Mouse (Mus musculus) midbrain, embryonic 12.5 days (tissue): ENCODE measurements around the gene Fam110a. TPM values are rescaled to one million over a fixed set of nuclear protein-coding genes. Genes with fewer than 3 reads are reported as not detected.

Experiments
- ATAC-seq: fragments of 200-750 bp; cut with Nextera tagmentation; 2 replicates; pipeline ENCODE4 v1.8.0; 2017; ENCODE audit warnings: low read depth, moderate TSS enrichment, moderate library complexity; ENCODE audit not compliant: low FRiP score
- H3K27ac ChIP-seq: fragments of 300-500 bp; sonication (generic); replicated peaks from 2 replicates; pipeline ENCODE4 v1.5.1; 2016; ENCODE audit warnings: mild to moderate bottlenecking
- H3K27me3 ChIP-seq: fragments of 300-500 bp; sonication (generic); 2 replicates; pipeline ENCODE4 v1.6.1; 2016; ENCODE audit warnings: mild to moderate bottlenecking
- H3K36me3 ChIP-seq: fragments of 300-500 bp; sonication (generic); 2 replicates; pipeline ENCODE4 v1.6.1; 2016
- H3K4me1 ChIP-seq: fragments of 300-500 bp; sonication (generic); 2 replicates; pipeline ENCODE4 v1.6.1; 2016
- H3K4me2 ChIP-seq: fragments of 300-500 bp; sonication (generic); replicated peaks from 2 replicates; pipeline ENCODE4 v1.6.1; 2016; ENCODE audit warnings: mild to moderate bottlenecking, moderate library complexity
- H3K4me3 ChIP-seq: fragments of 300-500 bp; sonication (generic); 2 replicates; pipeline ENCODE4 v1.5.1; 2016; ENCODE audit warnings: mild to moderate bottlenecking
- H3K9ac ChIP-seq: fragments of 300-500 bp; sonication (generic); replicated peaks from 2 replicates; pipeline ENCODE4 v1.6.1; 2016; ENCODE audit warnings: mild to moderate bottlenecking, moderate library complexity
- H3K9me3 ChIP-seq: fragments of 300-500 bp; sonication (generic); 2 replicates; pipeline ENCODE4 v1.6.1; 2016; ENCODE audit warnings: mild to moderate bottlenecking
- WGBS: fragments of 180-500 bp; shearing (Covaris S2); methylation state at CpG from one replicate; pipeline ENCODE4 v1.1.7; 2016; 5-methylcytosine and 5-hydroxymethylcytosine counted together
- polyA plus RNA-seq: library from polyadenylated mRNA; unstranded; fragments of >200 nt; fragmentation: Nextera tagmentation; extraction: Ambion mirVana; gene quantifications from 2 replicates; pipeline ENCODE4 v1.2.1, GENCODE M21; 2016

Gene Fam110a
- polyA plus RNA-seq, 1 experiment from 2014 or later, result 114 TPM

DNA sequence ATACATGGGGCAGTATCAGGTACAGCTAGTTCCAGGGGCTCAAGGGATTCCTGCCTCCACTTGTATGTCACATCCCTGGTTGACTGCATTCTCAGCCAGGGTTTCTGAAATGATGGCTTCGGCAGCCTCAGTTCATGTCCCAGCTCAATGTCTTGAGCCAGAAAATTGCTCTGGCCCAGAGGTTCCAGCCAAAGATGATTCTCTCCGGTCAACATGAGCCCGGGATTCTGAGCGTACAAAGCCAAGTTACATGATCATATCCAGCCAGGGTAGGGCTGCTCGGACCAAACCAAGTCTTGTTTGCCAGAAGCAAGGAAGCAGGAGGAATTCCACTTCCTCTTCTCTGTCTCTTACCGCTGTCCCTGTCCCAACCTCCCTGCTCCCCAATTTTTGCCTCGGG is 31.7 kb downstream of the Fam110a start:
- no peak overlapping the region for H3K4me2 ChIP-seq
- H3K27me3 ChIP-seq, result no peaks in the 10 kb centered on the region
- H3K9ac ChIP-seq, result no peak overlapping the region
- no peaks in the 10 kb centered on the region for H3K4me1 ChIP-seq
- no peak overlapping the region for H3K27ac ChIP-seq
- no peaks in the 10 kb centered on the region for H3K36me3 ChIP-seq
- WGBS, result 85% methylated on average over 7 of the region's 7 CpGs
- H3K4me3 ChIP-seq, result no peak overlapping the region
- no peak for ATAC-seq
- no peaks in the 10 kb centered on the region for H3K9me3 ChIP-seq

DNA sequence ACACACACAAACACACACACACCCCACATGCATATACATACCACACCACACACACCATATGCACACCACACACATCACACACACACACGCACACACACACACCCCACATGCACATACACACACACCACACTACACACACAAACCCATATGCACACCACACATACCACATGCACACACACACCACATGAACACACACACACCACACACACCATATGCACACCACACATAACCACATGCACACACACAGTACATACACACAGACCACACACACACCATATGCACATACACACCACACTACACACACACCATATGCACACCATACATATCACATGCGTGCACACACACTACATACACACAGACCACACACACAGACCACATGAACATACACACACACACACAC is 32.4 kb downstream of the Fam110a start:
- Histone ChIP-seq H3K4me1 (no peaks in the 10 kb centered on the region), H3K9ac (no peak overlapping the region), H3K27me3 (no peaks in the 10 kb centered on the region), H3K9me3 (no peaks in the 10 kb centered on the region), H3K4me3 (no peak overlapping the region), H3K4me2 (no peak overlapping the region), H3K27ac (no peak overlapping the region), H3K36me3 (no peaks in the 10 kb centered on the region)
- 92% methylated on average over 2 of the region's 2 CpGs for WGBS
- no peak for ATAC-seq

DNA sequence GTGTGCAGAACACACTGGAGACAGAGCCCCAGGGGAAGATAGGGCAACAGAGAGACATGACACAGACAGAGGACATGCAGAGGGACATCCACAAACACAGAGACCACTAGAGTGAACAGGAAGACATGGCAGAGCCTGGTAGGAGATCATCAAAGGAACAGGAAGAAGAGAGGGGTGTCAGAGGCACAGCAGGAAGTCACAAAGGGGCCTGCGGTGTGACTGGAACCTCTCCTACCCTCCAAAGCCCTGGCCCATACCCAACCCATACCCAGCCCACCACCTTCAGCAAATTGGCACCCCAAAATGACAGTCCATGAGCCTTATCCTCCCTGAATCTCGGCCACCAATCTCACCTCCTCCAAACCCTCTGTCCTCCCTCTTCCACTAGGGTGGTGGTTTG is 35.9 kb downstream of the Fam110a start:
- Histone ChIP-seq H3K4me1 (no peaks in the 10 kb centered on the region), H3K27ac (no peak overlapping the region), H3K36me3 (no peaks in the 10 kb centered on the region), H3K27me3 (no peaks in the 10 kb centered on the region), H3K4me3 (no peak overlapping the region), H3K4me2 (no peak overlapping the region), H3K9me3 (no peaks in the 10 kb centered on the region), H3K9ac (no peak overlapping the region)
- WGBS, result 63% methylated on average over 2 of the region's 2 CpGs
- no peak for ATAC-seq

DNA sequence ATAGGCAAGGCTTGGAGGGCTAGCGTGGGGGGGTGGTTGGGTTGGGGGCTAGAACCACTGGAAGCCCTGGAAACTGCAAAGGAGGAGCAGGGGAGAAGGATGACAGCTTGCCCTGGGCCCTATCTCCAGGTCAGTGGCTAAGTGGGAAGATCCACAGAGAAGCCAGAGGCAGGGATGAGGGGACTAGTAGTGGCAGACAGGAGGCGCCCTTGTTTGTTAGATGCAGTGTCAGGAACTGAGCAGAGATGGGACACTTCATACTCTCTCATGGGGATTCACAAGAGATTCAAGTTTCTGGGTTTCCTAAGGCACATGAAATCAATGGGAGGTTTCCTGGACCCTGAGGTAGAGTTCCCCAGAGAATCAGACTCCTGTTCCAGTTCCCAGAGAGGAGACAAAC is 38.8 kb downstream of the Fam110a start:
- no peak overlapping the region for H3K4me2 ChIP-seq

DNA sequence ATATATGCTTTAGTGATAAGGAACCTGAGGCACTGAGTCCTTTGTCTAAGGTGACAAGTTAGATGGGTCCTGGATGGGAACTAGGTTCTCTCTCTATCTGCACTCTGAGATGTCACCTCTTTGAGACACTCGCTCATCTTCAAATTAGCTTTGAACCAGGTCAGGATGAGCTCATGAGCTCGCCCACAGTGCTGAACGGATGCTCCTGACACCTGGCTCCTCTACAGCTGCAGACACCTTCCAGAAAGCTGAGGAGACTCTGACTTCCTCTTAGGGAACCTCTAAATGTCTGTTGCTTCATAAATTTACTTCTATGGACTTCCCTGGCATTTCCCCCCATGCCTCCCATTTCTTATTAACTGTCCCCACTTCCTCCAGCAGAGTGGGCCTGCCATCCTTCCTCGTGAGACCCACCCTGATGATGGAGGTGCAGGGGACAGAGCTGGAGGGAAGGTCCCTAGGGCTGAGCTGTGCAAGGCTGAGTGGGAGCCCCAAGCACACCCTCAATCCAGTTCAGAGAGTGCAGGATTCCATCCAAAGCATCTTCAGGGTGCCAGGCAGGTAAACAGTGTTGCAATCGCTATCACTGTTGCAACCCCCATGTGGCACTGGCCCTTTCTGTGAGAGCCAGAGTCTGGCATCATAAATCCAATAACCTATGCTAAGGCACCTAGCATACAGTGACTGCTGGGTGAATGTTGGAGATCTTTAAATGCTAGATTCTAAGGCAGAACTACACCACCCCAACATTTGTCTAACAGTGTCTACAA is 40.2 kb downstream of the Fam110a start:
- H3K4me1 ChIP-seq, result 0 out of 2 replicates have a peak, but pooled peaks cover 5% of the 10 kb centered on the region
- no peaks in the 10 kb centered on the region for H3K9me3 ChIP-seq
- no peaks in the 10 kb centered on the region for H3K36me3 ChIP-seq
- H3K9ac ChIP-seq, result no peak overlapping the region
- H3K4me3 ChIP-seq, result no peak overlapping the region
- ATAC-seq, result no peak
- 81% methylated on average over 5 of the region's 5 CpGs for WGBS
- no peak overlapping the region for H3K27ac ChIP-seq
- no peaks in the 10 kb centered on the region for H3K27me3 ChIP-seq
- no peak overlapping the region for H3K4me2 ChIP-seq

More for the DNA sequence above, 38.8 kb downstream of the Fam110a start:
- no peaks in the 10 kb centered on the region for H3K36me3 ChIP-seq
- H3K4me3 ChIP-seq, result no peak overlapping the region
- 34% methylated on average over 2 of the region's 2 CpGs for WGBS
- no peak for ATAC-seq
- 0 out of 2 replicates have a peak, but pooled peaks cover 5% of the 10 kb centered on the region for H3K4me1 ChIP-seq
- no peaks in the 10 kb centered on the region for H3K9me3 ChIP-seq
- H3K27ac ChIP-seq, result no peak overlapping the region
- H3K27me3 ChIP-seq, result no peaks in the 10 kb centered on the region
- H3K9ac ChIP-seq, result no peak overlapping the region

DNA sequence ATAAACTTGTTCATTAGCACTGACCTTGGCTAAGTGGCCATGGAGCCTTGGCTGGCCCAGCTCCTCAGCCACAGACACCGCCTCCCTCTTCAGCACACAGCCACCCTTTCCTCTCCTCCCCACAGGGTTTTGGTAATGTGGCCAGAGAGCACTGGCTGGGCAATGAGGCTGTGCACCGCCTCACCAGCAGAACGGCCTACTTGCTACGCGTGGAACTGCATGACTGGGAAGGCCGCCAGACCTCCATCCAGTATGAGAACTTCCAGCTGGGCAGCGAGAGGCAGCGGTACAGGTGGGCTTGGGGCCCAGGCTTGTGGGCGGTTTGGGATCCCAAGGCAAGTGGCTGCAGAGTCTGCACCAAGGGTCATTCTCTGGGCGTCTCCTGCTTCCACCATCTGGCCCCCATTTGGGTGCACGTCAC is 41.2 kb downstream of the Fam110a start:
- H3K9ac ChIP-seq, result no peak overlapping the region
- ATAC-seq, result no peak
- no peaks in the 10 kb centered on the region for H3K36me3 ChIP-seq
- H3K27me3 ChIP-seq, result no peaks in the 10 kb centered on the region
- H3K4me2 ChIP-seq, result no peak overlapping the region
- 0 out of 2 replicates have a peak, but pooled peaks cover 5% of the 10 kb centered on the region for H3K4me1 ChIP-seq
- H3K27ac ChIP-seq, result no peak overlapping the region
- no peaks in the 10 kb centered on the region for H3K9me3 ChIP-seq
- WGBS, result 77% methylated on average over 11 of the region's 11 CpGs
- H3K4me3 ChIP-seq, result no peak overlapping the region

DNA sequence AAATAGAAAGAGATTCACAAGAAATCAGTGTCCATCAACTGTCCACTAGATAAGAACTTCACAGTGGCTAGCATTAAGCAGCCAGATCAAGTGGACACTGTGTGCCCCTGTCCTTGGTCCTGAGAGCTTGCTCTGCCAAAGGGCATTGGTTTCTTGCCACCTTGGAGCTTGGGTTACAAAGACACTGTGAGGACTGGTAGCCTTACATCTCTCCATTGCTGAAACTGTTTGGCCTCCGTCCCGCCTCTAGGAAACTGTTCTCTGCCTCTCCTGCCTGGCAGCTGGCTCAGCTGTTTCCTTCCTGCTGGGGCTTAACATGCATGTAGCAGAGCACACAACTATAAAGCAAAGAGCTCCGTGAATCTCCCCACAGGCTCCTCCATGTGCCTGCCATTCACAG is 42.1 kb downstream of the Fam110a start:
- 71% methylated on average over 3 of the region's 3 CpGs for WGBS
- H3K27me3 ChIP-seq, result no peaks in the 10 kb centered on the region
- H3K9ac ChIP-seq, result no peak overlapping the region; the same call in 1 of the 2 replicates
- H3K4me2 ChIP-seq, result no peak overlapping the region
- H3K9me3 ChIP-seq, result no peaks in the 10 kb centered on the region
- 0 out of 2 replicates have a peak, but pooled peaks cover 5% of the 10 kb centered on the region for H3K4me1 ChIP-seq
- H3K36me3 ChIP-seq, result no peaks in the 10 kb centered on the region
- H3K27ac ChIP-seq, result no peak overlapping the region
- no peak for ATAC-seq
- no peak overlapping the region for H3K4me3 ChIP-seq

DNA sequence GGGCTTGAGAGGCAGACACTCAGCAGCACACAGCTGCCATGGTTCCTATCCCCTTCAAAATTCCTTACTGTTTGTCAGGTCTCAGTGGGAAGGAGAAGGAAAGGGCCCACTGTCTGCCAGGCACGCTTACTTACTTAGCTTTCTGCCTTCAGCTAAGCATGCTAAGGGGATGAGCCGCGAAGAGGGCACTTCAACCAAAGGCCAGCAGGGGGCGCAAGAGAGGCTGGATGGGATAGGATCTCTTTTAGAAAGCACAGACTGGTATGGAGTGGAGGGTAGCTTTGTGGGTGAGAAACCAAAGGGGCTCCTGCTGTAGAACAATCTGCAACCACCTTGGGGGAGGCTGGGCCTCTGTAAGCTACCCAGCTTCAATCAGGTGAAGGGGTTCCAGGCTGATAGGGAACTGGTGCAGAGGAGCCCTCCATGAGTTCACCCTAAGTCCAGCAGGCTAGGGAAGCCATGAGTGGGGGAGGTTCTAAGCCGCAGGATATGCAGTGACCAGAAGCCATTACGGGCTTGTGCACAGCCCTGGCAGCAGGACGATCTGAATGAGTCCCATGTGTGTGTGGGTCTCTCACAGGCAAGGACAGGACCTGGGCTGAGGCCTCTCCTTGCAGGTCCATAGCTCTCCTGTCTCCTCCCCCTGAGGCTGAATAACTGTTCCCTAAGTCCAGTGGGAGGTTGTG is 49.5 kb downstream of the Fam110a start:
- Histone ChIP-seq H3K9ac (no peak overlapping the region), H3K36me3 (no peaks in the 10 kb centered on the region), H3K4me1 (no peaks in the 10 kb centered on the region), H3K4me3 (no peak overlapping the region), H3K27ac (no peak overlapping the region), H3K9me3 (no peaks in the 10 kb centered on the region), H3K27me3 (no peaks in the 10 kb centered on the region; the same call in 1 of the 2 replicates), H3K4me2 (no peak overlapping the region)
- 28% methylated on average over 7 of the region's 7 CpGs for WGBS
- ATAC-seq, result peak; percentile 62

DNA sequence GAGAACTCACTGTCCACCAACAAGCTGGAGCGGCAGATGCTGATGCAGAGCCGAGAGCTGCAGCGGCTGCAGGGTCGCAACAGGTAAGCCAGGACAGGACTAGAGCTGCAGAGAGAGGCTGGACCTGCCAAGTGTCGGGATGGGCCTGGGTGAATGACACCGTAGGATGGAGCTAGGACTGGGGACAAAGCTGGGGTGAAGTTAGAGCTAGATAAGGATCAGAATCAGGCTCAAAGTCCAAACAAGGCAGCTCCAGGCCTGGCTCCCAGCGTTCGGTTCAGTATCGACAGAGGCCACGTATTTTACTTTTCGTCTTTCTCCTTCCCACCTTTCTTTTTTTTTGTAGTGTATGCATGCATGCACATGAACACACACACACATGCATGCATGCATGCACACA is 52.9 kb downstream of the Fam110a start:
- no peak for ATAC-seq
- H3K4me1 ChIP-seq, result no peaks in the 10 kb centered on the region
- H3K36me3 ChIP-seq, result no peaks in the 10 kb centered on the region
- no peaks in the 10 kb centered on the region for H3K9me3 ChIP-seq
- H3K27ac ChIP-seq, result no peak overlapping the region
- no peaks in the 10 kb centered on the region; the same call in 1 of the 2 replicates for H3K27me3 ChIP-seq
- H3K9ac ChIP-seq, result no peak overlapping the region
- WGBS, result 89% methylated on average over 11 of the region's 11 CpGs
- H3K4me3 ChIP-seq, result no peak overlapping the region
- H3K4me2 ChIP-seq, result no peak overlapping the region

DNA sequence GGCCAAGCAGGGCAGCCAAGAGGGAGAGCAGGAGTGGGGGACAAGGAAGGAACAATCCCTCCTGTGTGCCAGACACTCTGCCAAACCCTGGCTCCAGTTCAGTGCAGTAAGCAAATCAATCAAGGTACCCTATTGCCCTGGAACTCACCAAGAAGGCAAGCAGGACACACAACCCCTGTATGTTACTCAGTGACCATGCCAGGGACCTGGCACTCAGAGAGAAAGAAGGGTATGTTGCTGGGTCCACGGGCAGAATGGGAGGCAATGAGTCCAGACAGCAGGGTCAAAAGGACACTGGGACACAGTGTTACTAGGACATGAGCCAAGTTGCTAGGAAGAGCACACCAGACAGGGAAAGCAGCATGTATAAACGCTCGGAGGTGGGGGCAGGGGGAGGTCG is 54.3 kb downstream of the Fam110a start:
- Histone ChIP-seq H3K9ac (no peak overlapping the region), H3K4me1 (no peaks in the 10 kb centered on the region; the same call in 1 of the 2 replicates), H3K27me3 (no peaks in the 10 kb centered on the region; the same call in 1 of the 2 replicates), H3K9me3 (no peaks in the 10 kb centered on the region), H3K4me2 (no peak overlapping the region), H3K36me3 (no peaks in the 10 kb centered on the region), H3K4me3 (no peak overlapping the region), H3K27ac (no peak overlapping the region)
- 74% methylated on average over 4 of the region's 4 CpGs for WGBS
- ATAC-seq, result no peak

DNA sequence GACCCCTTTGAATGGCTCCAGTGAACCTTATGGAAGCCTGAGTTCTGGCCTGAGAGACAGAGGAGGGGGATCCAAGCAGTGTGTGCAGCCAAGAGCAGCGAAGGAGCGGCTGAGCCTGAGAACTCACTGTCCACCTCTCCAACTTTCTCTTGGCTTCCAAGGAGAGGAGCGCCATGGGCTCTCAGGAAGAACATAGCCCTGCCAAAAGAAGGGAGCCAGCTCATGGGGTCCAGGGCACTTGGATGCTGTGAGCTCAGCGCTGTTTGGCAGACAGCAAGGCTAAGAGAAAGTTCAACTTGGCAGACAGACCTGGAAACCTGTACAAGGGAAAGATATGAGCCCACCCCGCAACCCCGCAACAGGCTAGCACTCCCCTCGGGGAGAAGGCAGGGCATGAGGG is 55.7 kb downstream of the Fam110a start:
- no peak for ATAC-seq
- Histone ChIP-seq H3K4me2 (no peak overlapping the region), H3K9me3 (no peaks in the 10 kb centered on the region), H3K27me3 (no peaks in the 10 kb centered on the region; the same call in 1 of the 2 replicates), H3K9ac (no peak overlapping the region), H3K27ac (no peak overlapping the region), H3K36me3 (no peaks in the 10 kb centered on the region), H3K4me3 (no peak overlapping the region), H3K4me1 (no peaks in the 10 kb centered on the region; the same call in 1 of the 2 replicates)
- 82% methylated on average over 7 of the region's 7 CpGs for WGBS

DNA sequence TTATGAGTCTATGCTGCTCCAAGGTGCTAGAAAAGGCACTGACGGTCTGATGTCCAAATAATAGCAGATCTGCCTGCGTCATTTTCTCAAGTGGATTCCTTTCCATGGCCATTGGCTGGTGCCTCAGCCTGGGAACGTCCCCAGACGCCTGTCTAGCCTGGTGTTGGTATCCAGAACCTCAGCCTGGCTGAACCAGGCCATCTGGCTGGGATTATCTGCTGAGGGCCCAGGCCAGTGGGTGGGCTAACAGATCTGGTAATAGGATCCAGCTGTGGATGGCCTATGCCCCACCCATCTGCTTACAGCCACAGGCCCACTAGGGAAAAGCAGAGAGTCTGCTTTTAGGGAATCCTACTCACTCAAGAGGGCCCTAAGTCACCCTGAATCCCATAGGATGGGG is 58.4 kb downstream of the Fam110a start:
- Histone ChIP-seq H3K27me3 (no peaks in the 10 kb centered on the region), H3K4me2 (no peak overlapping the region), H3K9me3 (no peaks in the 10 kb centered on the region), H3K4me3 (no peak overlapping the region), H3K36me3 (no peaks in the 10 kb centered on the region), H3K9ac (no peak overlapping the region), H3K27ac (no peak overlapping the region), H3K4me1 (no peaks in the 10 kb centered on the region; the same call in 1 of the 2 replicates)
- 51% methylated on average over 4 of the region's 4 CpGs for WGBS
- no peak for ATAC-seq
